Mouse (Mus musculus): ENCODE measurements around the gene Mast4. TPM values are rescaled to one million over a fixed set of nuclear protein-coding genes. Genes with fewer than 3 reads are reported as not detected.
A peak's percentile ranks its signal among the peaks of the same experiment; 100 is the strongest.

The Mast4 gene
- polyA plus RNA-seq, 1 experiment from 2014 or later, result 41.0 TPM

DNA sequence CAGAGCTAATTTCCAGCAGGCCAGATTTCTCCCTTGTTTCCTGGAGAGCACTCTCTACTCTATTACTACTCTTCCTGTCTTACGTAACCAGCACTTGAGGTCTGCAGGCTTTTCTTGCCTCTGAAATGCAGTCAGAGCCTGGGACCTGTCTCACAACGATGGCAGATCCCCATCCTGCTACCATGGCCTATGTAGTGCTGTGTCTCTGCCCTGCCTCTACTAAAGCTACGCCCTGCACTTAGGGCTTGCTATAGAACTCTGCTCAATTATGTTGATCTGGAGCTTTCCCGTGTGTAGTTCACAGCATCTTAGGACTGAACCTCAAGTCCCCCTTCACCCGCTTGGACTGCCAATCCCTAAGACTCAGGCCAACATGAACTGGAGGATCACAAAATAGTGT lies 150.7 kb downstream of the Mast4 start:
- Histone ChIP-seq H3K4me1 (replicated peaks) (0 out of 2 replicates have a peak, but pooled peaks cover 3% of the 10 kb centered on the region), H3K4me2 (no peak overlapping the region), H3K27me3 (no peaks in the 10 kb centered on the region), H3K27ac (no peak overlapping the region), H3K4me3 (no peak overlapping the region), H3K9ac (no peak overlapping the region), H3K36me3 (no peaks in the 10 kb centered on the region), H3K9me3 (replicated peaks) (no peaks in the 10 kb centered on the region)
- 77% methylated on average over 5 of the region's 5 CpGs for WGBS
- no peak for ATAC-seq (replicated peaks; ENCODE audit: insufficient number of reproducible peaks, insufficient read depth, low FRiP score, low read depth)

DNA sequence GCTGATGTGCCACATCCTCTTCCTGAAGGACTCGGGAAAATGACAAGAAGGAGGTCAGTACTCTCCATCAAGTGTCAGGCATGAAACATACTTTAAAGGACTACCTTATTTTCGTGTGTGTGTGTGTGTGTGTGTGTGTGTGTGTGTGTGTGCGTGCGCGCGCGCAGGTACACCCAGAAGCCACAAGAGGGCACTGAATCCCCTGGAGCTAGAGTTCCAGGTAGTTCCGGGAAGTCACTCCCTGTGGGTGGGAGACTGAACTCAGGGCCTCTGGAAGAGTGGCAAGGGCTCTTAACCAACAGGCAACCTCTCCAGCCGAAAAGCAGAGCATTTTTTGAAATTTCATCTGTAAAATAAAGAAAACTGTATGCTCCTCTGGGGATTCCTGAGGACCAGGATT lies 152.5 kb downstream of the Mast4 start:
- H3K27me3 ChIP-seq, result no peaks in the 10 kb centered on the region
- no peak for ATAC-seq (replicated peaks; ENCODE audit: insufficient number of reproducible peaks, insufficient read depth, low FRiP score, low read depth)
- H3K9ac ChIP-seq, result no peak overlapping the region
- 0 out of 2 replicates have a peak, but pooled peaks cover 3% of the 10 kb centered on the region for H3K4me1 ChIP-seq (replicated peaks)
- no peaks in the 10 kb centered on the region for H3K36me3 ChIP-seq
- H3K4me2 ChIP-seq, result no peak overlapping the region
- H3K27ac ChIP-seq, result no peak overlapping the region
- no peaks in the 10 kb centered on the region for H3K9me3 ChIP-seq (replicated peaks)
- 87% methylated on average over 9 of the region's 9 CpGs for WGBS
- no peak overlapping the region for H3K4me3 ChIP-seq

- H3K27ac ChIP-seq, result no peak overlapping the region
- H3K4me2 ChIP-seq, result no peak overlapping the region
- H3K9ac ChIP-seq, result no peak overlapping the region
- 83% methylated on average over 7 of the region's 7 CpGs for WGBS
- H3K4me3 ChIP-seq, result no peak overlapping the region
- ATAC-seq (replicated peaks; ENCODE audit: insufficient number of reproducible peaks, insufficient read depth, low FRiP score, low read depth), result no peak
- peaks cover 3% of the 10 kb centered on the region; the same call in 1 of the 2 replicates for H3K4me1 ChIP-seq (replicated peaks)
- no peaks in the 10 kb centered on the region for H3K9me3 ChIP-seq (replicated peaks)
- H3K27me3 ChIP-seq, result no peaks in the 10 kb centered on the region
- no peaks in the 10 kb centered on the region for H3K36me3 ChIP-seq
Observed at GRCm38 (mm10) chr13:103176871-103177270, 157.4 kb downstream of the Mast4 start.

GRCm38 (mm10) chr13:103174431-103174830 lies 159.9 kb downstream of the Mast4 start:
- H3K9me3 ChIP-seq (replicated peaks), result no peaks in the 10 kb centered on the region
- no peak overlapping the region for H3K4me3 ChIP-seq
- H3K27me3 ChIP-seq, result no peaks in the 10 kb centered on the region
- H3K27ac ChIP-seq, result no peak overlapping the region
- H3K4me2 ChIP-seq, result no peak overlapping the region
- peaks cover 3% of the 10 kb centered on the region; the same call in 1 of the 2 replicates for H3K4me1 ChIP-seq (replicated peaks)
- ATAC-seq (replicated peaks; ENCODE audit: insufficient number of reproducible peaks, insufficient read depth, low FRiP score, low read depth), result no peak
- no peak overlapping the region for H3K9ac ChIP-seq
- H3K36me3 ChIP-seq, result no peaks in the 10 kb centered on the region
- WGBS, result 67% methylated on average over 5 of the region's 5 CpGs

DNA sequence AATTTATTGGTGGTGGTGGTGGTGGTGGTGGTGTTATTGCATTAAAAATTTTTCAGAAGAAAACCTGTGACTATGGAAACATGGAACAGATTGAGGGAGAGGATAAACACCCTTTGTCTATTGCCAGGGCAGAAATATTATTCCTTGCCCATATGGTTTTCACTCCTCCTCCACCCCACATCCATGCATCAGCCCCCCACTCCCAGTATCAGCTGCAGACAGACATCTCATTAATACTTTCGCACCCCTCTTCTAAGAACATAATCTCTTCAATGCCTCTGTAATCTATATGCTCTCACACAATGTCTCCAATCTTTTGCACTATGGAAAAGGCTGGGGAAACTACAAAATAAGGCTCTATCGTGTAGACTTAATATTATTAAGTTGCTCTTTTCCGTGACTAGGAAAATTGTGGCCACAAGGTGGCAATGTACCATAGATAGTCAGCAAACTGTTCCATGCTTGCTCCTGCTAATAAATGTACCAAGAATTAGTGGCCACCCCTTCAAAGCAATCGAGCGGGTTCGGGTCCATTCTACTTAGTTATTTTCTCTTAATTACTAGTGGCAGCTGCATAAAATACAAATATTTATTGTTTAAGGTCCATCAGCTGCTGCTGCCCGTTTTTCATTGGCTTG lies 160.6 kb downstream of the Mast4 start:
- H3K27me3 ChIP-seq, result no peaks in the 10 kb centered on the region
- no peak overlapping the region for H3K9ac ChIP-seq
- ATAC-seq (replicated peaks; ENCODE audit: insufficient number of reproducible peaks, insufficient read depth, low FRiP score, low read depth), result no peak
- no peak overlapping the region for H3K4me2 ChIP-seq
- 30% methylated on average over 7 of the region's 7 CpGs for WGBS
- no peak overlapping the region for H3K4me3 ChIP-seq
- no peaks in the 10 kb centered on the region; the same call in 1 of the 2 replicates for H3K4me1 ChIP-seq (replicated peaks)
- H3K9me3 ChIP-seq (replicated peaks), result no peaks in the 10 kb centered on the region
- no peak overlapping the region for H3K27ac ChIP-seq
- H3K36me3 ChIP-seq, result no peaks in the 10 kb centered on the region

DNA sequence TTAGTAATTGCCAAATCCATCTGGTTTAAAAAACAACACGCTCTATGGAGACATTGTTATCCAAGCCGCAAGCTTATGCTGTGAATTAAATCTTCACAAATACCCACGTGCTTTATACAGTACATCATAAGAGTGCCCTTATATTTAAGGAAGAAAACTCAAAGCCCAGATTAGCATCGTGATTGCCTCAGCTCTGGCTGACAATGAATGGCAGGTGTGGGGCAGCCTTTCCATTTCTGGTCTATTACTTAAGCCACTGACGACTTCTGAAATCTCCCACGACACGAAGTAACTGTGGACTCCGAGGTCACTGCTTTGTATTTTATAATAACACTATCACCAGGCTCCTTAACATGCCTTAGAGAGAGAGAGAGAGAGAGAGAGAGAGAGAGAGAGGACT lies 182.4 kb downstream of the Mast4 start:
- WGBS, result 56% methylated on average over 8 of the region's 8 CpGs
- Histone ChIP-seq H3K36me3 (no peaks in the 10 kb centered on the region), H3K4me1 (replicated peaks) (peaks cover 6% of the 10 kb centered on the region; the same call in 1 of the 2 replicates), H3K27ac (no peak overlapping the region), H3K4me2 (no peak overlapping the region), H3K9me3 (replicated peaks) (no peaks in the 10 kb centered on the region), H3K9ac (no peak overlapping the region), H3K4me3 (no peak overlapping the region), H3K27me3 (no peaks in the 10 kb centered on the region)
- ATAC-seq (replicated peaks; ENCODE audit: insufficient number of reproducible peaks, insufficient read depth, low FRiP score, low read depth), result no peak

GRCm38 (mm10) chr13:103151171-103151570 lies 183.1 kb downstream of the Mast4 start:
- no peak overlapping the region for H3K4me2 ChIP-seq
- H3K27me3 ChIP-seq, result no peaks in the 10 kb centered on the region
- no peak overlapping the region for H3K27ac ChIP-seq
- 14% methylated on average over 11 of the region's 11 CpGs for WGBS
- H3K4me3 ChIP-seq, result no peak overlapping the region
- H3K9me3 ChIP-seq (replicated peaks), result no peaks in the 10 kb centered on the region
- H3K9ac ChIP-seq, result no peak overlapping the region
- ATAC-seq (replicated peaks; ENCODE audit: insufficient number of reproducible peaks, insufficient read depth, low FRiP score, low read depth), result no peak
- peaks cover 6% of the 10 kb centered on the region; the same call in 1 of the 2 replicates for H3K4me1 ChIP-seq (replicated peaks)
- H3K36me3 ChIP-seq, result no peaks in the 10 kb centered on the region

GRCm38 (mm10) chr13:103150671-103151070 lies 183.6 kb downstream of the Mast4 start:
- H3K9ac ChIP-seq, result no peak overlapping the region
- 84% methylated on average over 4 of the region's 4 CpGs for WGBS
- H3K27ac ChIP-seq, result no peak overlapping the region
- H3K4me2 ChIP-seq, result no peak overlapping the region
- ATAC-seq (replicated peaks; ENCODE audit: insufficient number of reproducible peaks, insufficient read depth, low FRiP score, low read depth), result no peak
- H3K9me3 ChIP-seq (replicated peaks), result no peaks in the 10 kb centered on the region
- no peaks in the 10 kb centered on the region for H3K36me3 ChIP-seq
- H3K4me1 ChIP-seq (replicated peaks), result peaks cover 6% of the 10 kb centered on the region; the same call in 1 of the 2 replicates
- H3K27me3 ChIP-seq, result no peaks in the 10 kb centered on the region
- no peak overlapping the region for H3K4me3 ChIP-seq

DNA sequence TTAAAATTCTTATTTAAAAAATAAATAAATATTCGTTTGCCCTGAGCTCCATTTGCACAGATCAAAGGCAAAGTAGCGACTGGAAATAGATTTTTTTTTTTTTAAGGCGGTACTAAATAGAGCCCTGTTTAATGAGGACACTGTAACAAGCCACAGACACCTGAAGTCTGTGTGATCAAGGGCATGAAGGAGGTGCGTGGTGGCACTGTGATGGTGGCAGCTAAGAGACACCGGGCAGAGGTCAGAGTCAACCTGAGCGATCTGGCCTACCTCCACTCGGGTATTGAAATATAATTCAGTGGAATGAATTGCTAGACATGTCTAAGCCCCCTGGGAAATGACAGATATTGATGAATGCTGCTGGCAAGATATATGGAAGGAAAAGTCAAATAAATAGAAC lies 184.9 kb downstream of the Mast4 start:
- H3K27ac ChIP-seq, result no peak overlapping the region
- H3K9ac ChIP-seq, result no peak overlapping the region
- H3K4me3 ChIP-seq, result no peak overlapping the region
- H3K4me2 ChIP-seq, result no peak overlapping the region
- no peaks in the 10 kb centered on the region for H3K9me3 ChIP-seq (replicated peaks)
- H3K4me1 ChIP-seq (replicated peaks), result peaks cover 12% of the 10 kb centered on the region
- H3K36me3 ChIP-seq, result no peaks in the 10 kb centered on the region
- H3K27me3 ChIP-seq, result no peaks in the 10 kb centered on the region
- WGBS, result 87% methylated on average over 7 of the region's 7 CpGs
- no peak for ATAC-seq (replicated peaks; ENCODE audit: insufficient number of reproducible peaks, insufficient read depth, low FRiP score, low read depth)

DNA sequence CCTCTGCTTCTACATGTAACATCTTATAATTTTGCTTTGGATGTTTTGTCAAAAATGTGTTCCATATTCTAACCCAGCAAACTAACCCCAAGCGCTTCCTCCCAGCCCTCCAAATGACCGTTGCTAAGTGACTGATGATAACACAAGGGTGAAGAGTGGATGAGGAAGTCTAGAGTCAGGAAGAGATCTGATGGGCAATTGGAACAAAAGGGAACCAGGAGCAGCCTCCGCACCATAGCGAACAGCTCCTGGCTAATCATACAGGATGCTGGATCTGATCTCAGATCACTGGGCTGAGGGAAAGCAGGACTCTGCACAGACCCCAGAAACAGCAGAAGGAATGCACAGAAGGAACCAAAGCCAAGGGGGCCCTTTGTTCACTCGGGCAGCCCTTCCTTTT lies 190.0 kb downstream of the Mast4 start:
- WGBS, result 17% methylated on average over 5 of the region's 5 CpGs
- no peak overlapping the region for H3K4me3 ChIP-seq
- no peaks in the 10 kb centered on the region for H3K27me3 ChIP-seq
- H3K27ac ChIP-seq, result no peak overlapping the region
- H3K4me2 ChIP-seq, result no peak overlapping the region
- no peak overlapping the region for H3K9ac ChIP-seq
- peak; percentile 64; the same call in 1 of the 2 replicates for ATAC-seq (replicated peaks; ENCODE audit: insufficient number of reproducible peaks, insufficient read depth, low FRiP score, low read depth)
- no peaks in the 10 kb centered on the region for H3K9me3 ChIP-seq (replicated peaks)
- no peaks in the 10 kb centered on the region for H3K36me3 ChIP-seq
- peaks cover 16% of the 10 kb centered on the region for H3K4me1 ChIP-seq (replicated peaks)

DNA sequence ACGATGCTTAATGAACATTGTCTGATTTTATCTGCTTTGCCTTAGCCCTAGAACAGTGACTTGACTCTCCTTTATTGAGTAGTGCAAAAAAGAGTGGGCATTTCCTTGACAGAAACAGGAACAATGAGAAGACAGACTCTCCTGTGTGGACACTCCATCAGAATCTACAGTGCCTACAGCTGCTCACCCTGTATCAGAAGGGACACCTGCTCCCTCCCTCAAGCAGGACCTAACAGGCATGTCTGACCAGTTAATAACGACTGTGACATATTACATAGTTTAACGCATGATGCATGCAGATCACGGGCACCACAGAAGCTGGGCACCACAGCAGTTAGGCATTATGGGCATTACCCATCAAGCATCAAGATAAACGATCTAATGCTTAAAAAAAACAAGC lies 193.0 kb downstream of the Mast4 start:
- Histone ChIP-seq H3K36me3 (no peaks in the 10 kb centered on the region), H3K4me2 (no peak overlapping the region), H3K4me1 (replicated peaks) (peaks cover 17% of the 10 kb centered on the region), H3K9me3 (replicated peaks) (no peaks in the 10 kb centered on the region), H3K27ac (no peak overlapping the region), H3K9ac (no peak overlapping the region), H3K27me3 (no peaks in the 10 kb centered on the region), H3K4me3 (no peak overlapping the region)
- ATAC-seq (replicated peaks; ENCODE audit: insufficient number of reproducible peaks, insufficient read depth, low FRiP score, low read depth), result no peak
- WGBS, result 83% methylated on average over 5 of the region's 5 CpGs

- Histone ChIP-seq H3K27ac (no peak overlapping the region), H3K36me3 (no peaks in the 10 kb centered on the region), H3K4me2 (no peak overlapping the region), H3K4me3 (no peak overlapping the region), H3K9ac (no peak overlapping the region), H3K9me3 (replicated peaks) (no peaks in the 10 kb centered on the region), H3K4me1 (replicated peaks) (peaks cover 24% of the 10 kb centered on the region), H3K27me3 (no peaks in the 10 kb centered on the region)
- no peak for ATAC-seq (replicated peaks; ENCODE audit: insufficient number of reproducible peaks, insufficient read depth, low FRiP score, low read depth)
- 86% methylated on average over 13 of the region's 13 CpGs for WGBS
Observed at GRCm38 (mm10) chr13:103140051-103140450, 194.2 kb downstream of the Mast4 start.
